Mouse (Mus musculus): Measurements from ENCODE around the gene Omt2b.
"Not testable (repeated sequence)": the region's sequence is repeated elsewhere in the genome, so short reads cannot be mapped to it uniquely, and the experiment has no call there.

DNA sequence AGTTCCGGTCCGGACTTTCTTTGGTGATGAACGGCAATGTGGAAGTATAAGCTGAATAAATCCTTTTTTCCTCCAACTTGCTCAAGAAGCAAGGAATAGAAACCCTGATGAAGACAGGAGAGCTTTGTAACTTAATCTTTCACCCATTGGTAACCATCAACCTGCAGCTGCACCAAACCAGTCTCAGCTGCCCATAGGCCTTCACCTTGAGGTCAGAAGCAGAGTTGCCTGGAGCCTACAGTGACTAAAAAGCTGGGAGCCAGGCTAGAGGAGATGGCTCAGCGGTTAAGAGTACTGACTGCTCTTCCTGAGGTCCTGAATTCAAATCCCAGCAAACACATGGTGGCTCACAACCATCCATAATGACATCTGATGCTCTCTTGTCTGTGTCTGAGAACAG is 15.1 kb downstream of the Omt2b start:
- TF ChIP-seq CTCF (IDR thresholded peaks at IDR 0.05; ENCODE audit: control insufficient read depth, insufficient read depth, insufficient read length); CEBPB (IDR thresholded peaks at IDR 0.05; ENCODE audit: low read depth); MYOD1 (IDR thresholded peaks at IDR 0.05; ENCODE audit: control insufficient read depth, insufficient read length, low read depth); MYOG (IDR thresholded peaks at IDR 0.05; ENCODE audit: control insufficient read depth, extremely low read depth, insufficient read length); MAX (IDR thresholded peaks at IDR 0.05): not testable (repeated sequence)

Data from C2C12 (cell line).